Mouse (Mus musculus) C2C12 (cell line): ENCODE measurements around the gene Ap3b1.

ENCODE experiments used
- CTCF ChIP-seq: IDR thresholded peaks from one replicate; pipeline ENCODE4 v1.5.1; 2011; ENCODE audit not compliant: control insufficient read depth, insufficient read depth, insufficient read length
- MAX ChIP-seq: IDR thresholded peaks from one replicate; pipeline ENCODE4 v1.6.1; 2011; ENCODE audit warnings: mild to moderate bottlenecking, control low read depth
- MYOG ChIP-seq: IDR thresholded peaks from one replicate; pipeline ENCODE4 v1.6.1; 2011; ENCODE audit not compliant: control insufficient read depth, insufficient read length; ENCODE audit errors: extremely low read depth
- USF1 ChIP-seq: IDR thresholded peaks from one replicate; pipeline ENCODE4 v1.6.1; 2011; ENCODE audit warnings: low read depth, mild to moderate bottlenecking, control low read depth, moderate library complexity

GRCm38 (mm10) chr13:94529138-94529537 lies 170.4 kb downstream of the Ap3b1 start:
- TF ChIP-seq CTCF (no peak), MAX (no peak), MYOG (no peak), USF1 (no peak)
